Mouse (Mus musculus) liver, embryonic 14.5 days (tissue): ENCODE data around the gene Cst6. TPM values are rescaled to one million over a fixed set of nuclear protein-coding genes. Genes with fewer than 3 reads are reported as not detected.
A peak's percentile ranks its signal among the peaks of the same experiment; 100 is the strongest.
"Not testable (repeated sequence)": the region's sequence is repeated elsewhere in the genome, so short reads cannot be mapped to it uniquely, and the experiment has no call there.

Experiments used
- ATAC-seq: fragments of 200-750 bp; cut with Nextera tagmentation; 2 replicates; pipeline ENCODE4 v1.8.0; 2017; ENCODE audit warnings: moderate number of reproducible peaks, mild to moderate bottlenecking, moderate library complexity; ENCODE audit not compliant: insufficient read depth
- DNase-seq, 3 experiments: peaks; one replicate each; pipeline ENCODE4 v3.0.0-alpha.2; 2012 to 2013; ENCODE audit warnings: low read depth in 3 of 3, low spot score in 3 of 3
- H3K27ac ChIP-seq: fragments of 300-500 bp; sonication (generic); 2 replicates; pipeline ENCODE4 v1.5.1; 2014; ENCODE audit warnings: moderate library complexity, mild to moderate bottlenecking, control low read depth, inconsistent platforms
- H3K27me3 ChIP-seq: fragments of 300-500 bp; sonication (generic); 2 replicates; pipeline ENCODE4 v1.6.1; 2014; ENCODE audit warnings: mild to moderate bottlenecking, low read length, moderate library complexity; ENCODE audit not compliant: control insufficient read depth, insufficient read depth
- H3K36me3 ChIP-seq: fragments of 300-500 bp; sonication (generic); replicated peaks from 2 replicates; pipeline ENCODE4 v1.6.1; 2014; ENCODE audit warnings: low read depth; ENCODE audit not compliant: control insufficient read depth, insufficient read depth
- H3K4me1 ChIP-seq, 2 experiments: fragments of 200-500 bp in 1 of 2; fragments of 300-500 bp in 1 of 2; sonication (generic) in 1 of 2; replicated peaks; 2 replicates each; pipeline ENCODE4 v1.6.1; 2012 to 2014; ENCODE audit warnings: antibody characterized with exemption in 1 of 2, inconsistent platforms in 1 of 2, low read length in 1 of 2; ENCODE audit not compliant: control insufficient read depth in 2 of 2, insufficient read depth in 2 of 2
- H3K4me2 ChIP-seq: fragments of 300-500 bp; sonication (generic); 2 replicates; pipeline ENCODE4 v1.6.1; 2014; ENCODE audit warnings: low read depth, mild to moderate bottlenecking, control low read depth, moderate library complexity
- H3K4me3 ChIP-seq, 2 experiments: fragments of 200-500 bp in 1 of 2; fragments of 300-500 bp in 1 of 2; sonication (generic) in 1 of 2; 2 replicates each; pipeline ENCODE4 v1.5.1; 2012 to 2014; ENCODE audit warnings: low read depth in 2 of 2, low read length in 2 of 2, mild to moderate bottlenecking in 2 of 2, control low read depth in 1 of 2, inconsistent platforms in 1 of 2, moderate library complexity in 1 of 2; ENCODE audit not compliant: insufficient read depth in 1 of 2
- H3K9ac ChIP-seq: fragments of 300-500 bp; sonication (generic); replicated peaks from 2 replicates; pipeline ENCODE4 v1.6.1; 2014; ENCODE audit warnings: mild to moderate bottlenecking, control low read depth, moderate library complexity
- H3K9me3 ChIP-seq: fragments of 300-500 bp; sonication (generic); 2 replicates; pipeline ENCODE4 v1.6.1; 2016; ENCODE audit warnings: low read length, mixed read lengths; ENCODE audit not compliant: control insufficient read depth
- CTCF ChIP-seq: IDR thresholded peaks from 2 replicates; pipeline ENCODE4 v1.5.1; 2016; ENCODE audit warnings: antibody characterized with exemption, low read depth, control low read depth
- EP300 ChIP-seq: IDR thresholded peaks from 2 replicates; pipeline ENCODE4 v1.6.1; 2016; ENCODE audit warnings: antibody characterized with exemption, low read depth
- WGBS: fragments of 180-500 bp; shearing (Covaris S2); extraction: QIAGEN DNeasy Blood & Tissue Kit; methylation state at CpG from one replicate; pipeline ENCODE4 v1.1.7; 2014; ENCODE audit not compliant: insufficient replicate concordance; 5-methylcytosine and 5-hydroxymethylcytosine counted together
- polyA plus RNA-seq, 2 experiments: library from polyadenylated mRNA; depleted of rRNA in 1 of 2; stranded (reverse) in 1 of 2; unstranded in 1 of 2; fragments of >200 nt; fragmentation: Nextera tagmentation in 1 of 2; extraction: Ambion mirVana in 1 of 2; gene quantifications; 2 replicates each; pipeline versions ENCODE4 v1.2.1 to v1.2.3; 2012 to 2014

Cst6 gene
- polyA plus RNA-seq (2012; rRNA removed) (0.01 and 0.06 TPM in 2 replicates), polyA plus RNA-seq (2014; fragmentation: Nextera tagmentation; extraction: Ambion mirVana) (0.43 TPM in 1 of 2 replicates, not detected in the other)

DNA sequence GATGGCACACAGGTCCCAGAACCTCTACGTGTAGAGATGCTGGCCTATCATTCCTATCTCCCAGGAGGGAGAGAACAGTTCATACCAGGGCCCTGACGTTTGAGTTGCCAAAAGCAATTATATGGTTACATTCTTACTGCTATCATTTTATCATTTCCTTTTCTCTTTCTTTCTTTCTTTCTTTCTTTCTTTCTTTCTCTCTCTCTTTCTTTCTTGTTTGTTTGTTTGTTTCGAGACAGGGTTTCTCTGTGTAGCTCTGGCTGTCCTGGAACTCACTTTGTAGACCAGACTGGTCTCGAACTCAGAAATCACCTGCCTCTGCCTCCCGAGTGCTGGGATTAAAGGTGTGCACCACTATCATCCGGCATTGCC, at the start of gene Cst6:
Gene Cst6 (minus strand): TSS at position 73 of the 372 bp plus-strand sequence.
- H3K36me3 ChIP-seq, H3K27ac ChIP-seq, H3K27me3 ChIP-seq, H3K4me1 ChIP-seq, ATAC-seq, H3K9me3 ChIP-seq, DNase-seq: not testable (repeated sequence)
- WGBS = 56% methylated on average over 6 of the region's 6 CpGs
- H3K4me3 ChIP-seq = peak within 1 kb of the TSS; percentile 37 to 43
- peak within 1 kb of the TSS; percentile 76 for H3K4me2 ChIP-seq
- H3K9ac ChIP-seq = peak within 1 kb of the TSS; percentile 45; the same call in 1 of the 2 replicates

GRCm38 (mm10) chr19:5395371-5395770, 46.0 kb upstream of the Cst6 start:
- Histone ChIP-seq H3K27ac (no peak overlapping the region), H3K9ac (no peak overlapping the region), H3K9me3 (no peaks in the 10 kb centered on the region), H3K4me3 (no peak overlapping the region), H3K36me3 (no peaks in the 10 kb centered on the region), H3K27me3 (no peaks in the 10 kb centered on the region), H3K4me2 (no peak overlapping the region), H3K4me1 (peaks cover 0 to under 1% of the 10 kb centered on the region in 2 experiments; a peak in 3 of 4 replicates)
- no peak for TF ChIP-seq EP300
- no peak for TF ChIP-seq CTCF
- 64% methylated on average over 4 of the region's 4 CpGs for WGBS
- ATAC-seq (no peak), DNase-seq (no peak)

GRCm38 (mm10) chr19:5394168-5394567, 44.8 kb upstream of the Cst6 start:
- DNase-seq (no peak), ATAC-seq (no peak)
- no peak overlapping the region for H3K4me3 ChIP-seq
- TF ChIP-seq CTCF = no peak
- TF ChIP-seq EP300 = no peak
- 64% methylated on average over 10 of the region's 10 CpGs for WGBS
- H3K27me3 ChIP-seq = no peaks in the 10 kb centered on the region
- no peaks in the 10 kb centered on the region for H3K9me3 ChIP-seq
- H3K4me1 ChIP-seq = peaks cover 12% of the 10 kb centered on the region in 2 experiments
- H3K9ac ChIP-seq = no peak overlapping the region
- no peaks in the 10 kb centered on the region for H3K36me3 ChIP-seq
- no peak overlapping the region for H3K27ac ChIP-seq
- H3K4me2 ChIP-seq = no peak overlapping the region

GRCm38 (mm10) chr19:5392892-5393291, 43.5 kb upstream of the Cst6 start:
- Histone ChIP-seq H3K9me3 (no peaks in the 10 kb centered on the region), H3K27ac (no peak overlapping the region), H3K4me3 (no peak overlapping the region), H3K9ac (no peak overlapping the region), H3K4me2 (no peak overlapping the region), H3K27me3 (no peaks in the 10 kb centered on the region), H3K36me3 (no peaks in the 10 kb centered on the region), H3K4me1 (peaks cover 12 to 14% of the 10 kb centered on the region in 2 experiments)
- ATAC-seq = no peak
- TF ChIP-seq EP300 = no peak
- TF ChIP-seq CTCF = no peak
- DNase-seq = no peak
- 58% methylated on average over 4 of the region's 4 CpGs for WGBS

GRCm38 (mm10) chr19:5390416-5390815, 41.0 kb upstream of the Cst6 start:
- Histone ChIP-seq H3K27ac (peak overlapping the region; percentile 92), H3K36me3 (no peaks in the 10 kb centered on the region), H3K9me3 (no peaks in the 10 kb centered on the region), H3K27me3 (no peaks in the 10 kb centered on the region), H3K4me3 (peak overlapping the region; percentile 80 to 92; a peak in 2 of 4 replicates), H3K4me2 (peak overlapping the region; percentile 99), H3K4me1 (peaks cover 23 to 25% of the 10 kb centered on the region in 2 experiments), H3K9ac (peak overlapping the region; percentile 91)
- DNase-seq (no peak), ATAC-seq (no peak)
- no peak for TF ChIP-seq CTCF
- no peak for TF ChIP-seq EP300
- 67% methylated on average over 8 of the region's 8 CpGs for WGBS
